Mouse (Mus musculus): ENCODE measurements at regions not wholly inside any gene's neighbourhood (a gene's known extent, or its start where the extent isn't known, plus 50 kb on each side); places are given as distances from the start of the nearest gene placed in this dataset.

- TF ChIP-seq CTCF (IDR thresholded peaks at IDR 0.05; ENCODE audit: extremely low read depth, insufficient read depth, insufficient read length, insufficient replicate concordance) (no peak), POLR2A (IDR thresholded peaks at IDR 0.05; ENCODE audit: low read depth, low read length) (no peak)
Measured at GRCm38 (mm10) chr12:10573381-10573780, 182.8 kb downstream of the Rdh14 start.
